Mouse (Mus musculus) stomach, embryonic 16.5 days (tissue): ENCODE results near the gene 1810055G02Rik. TPM values are rescaled to one million over a fixed set of nuclear protein-coding genes. Genes with fewer than 3 reads are reported as not detected.

ENCODE experiments used
- ATAC-seq: fragments of 200-750 bp; cut with Nextera tagmentation; 2 replicates; pipeline ENCODE4 v1.8.0; 2017; ENCODE audit warnings: moderate number of reproducible peaks, moderate TSS enrichment; ENCODE audit not compliant: insufficient read depth, low FRiP score
- H3K27ac ChIP-seq: fragments of 300-500 bp; sonication (generic); 2 replicates; pipeline ENCODE4 v1.5.1; 2014; ENCODE audit warnings: low read length
- H3K27me3 ChIP-seq: fragments of 300-500 bp; sonication (generic); 2 replicates; pipeline ENCODE4 v1.6.1; 2014; ENCODE audit warnings: low read length, control low read depth, mixed read lengths; ENCODE audit not compliant: control insufficient read depth, insufficient read depth
- H3K36me3 ChIP-seq: fragments of 300-500 bp; sonication (generic); 2 replicates; pipeline ENCODE4 v1.6.1; 2014; ENCODE audit warnings: low read length; ENCODE audit not compliant: control insufficient read depth, insufficient read depth
- H3K4me1 ChIP-seq: fragments of 300-500 bp; sonication (generic); 2 replicates; pipeline ENCODE4 v1.6.1; 2014; ENCODE audit warnings: low read length, control low read depth, mixed read lengths; ENCODE audit not compliant: control insufficient read depth, insufficient read depth
- H3K4me2 ChIP-seq: fragments of 300-500 bp; sonication (generic); 2 replicates; pipeline ENCODE4 v1.6.1; 2014; ENCODE audit warnings: low read depth, low read length, mixed read lengths
- H3K4me3 ChIP-seq: fragments of 300-500 bp; sonication (generic); replicated peaks from 2 replicates; pipeline ENCODE4 v1.5.1; 2014; ENCODE audit warnings: mild to moderate bottlenecking, low read length
- H3K9ac ChIP-seq: fragments of 300-500 bp; sonication (generic); 2 replicates; pipeline ENCODE4 v1.6.1; 2014; ENCODE audit warnings: low read length
- H3K9me3 ChIP-seq: fragments of 300-500 bp; sonication (generic); replicated peaks from 2 replicates; pipeline ENCODE4 v1.6.1; 2016; ENCODE audit warnings: low read length, control low read depth; ENCODE audit not compliant: control insufficient read depth
- WGBS: fragments of 180-500 bp; shearing (Covaris S2); extraction: QIAGEN DNeasy Blood & Tissue Kit; methylation state at CpG from one replicate; pipeline ENCODE4 v1.1.7; 2014; 5-methylcytosine and 5-hydroxymethylcytosine counted together
- polyA plus RNA-seq: library from polyadenylated mRNA; unstranded; fragments of >200 nt; fragmentation: Nextera tagmentation; extraction: Ambion mirVana; gene quantifications from 2 replicates; pipeline ENCODE4 v1.2.1, GENCODE M21; 2015

Gene 1810055G02Rik
- polyA plus RNA-seq, 1 experiment from 2014 or later: 37.1 TPM

DNA sequence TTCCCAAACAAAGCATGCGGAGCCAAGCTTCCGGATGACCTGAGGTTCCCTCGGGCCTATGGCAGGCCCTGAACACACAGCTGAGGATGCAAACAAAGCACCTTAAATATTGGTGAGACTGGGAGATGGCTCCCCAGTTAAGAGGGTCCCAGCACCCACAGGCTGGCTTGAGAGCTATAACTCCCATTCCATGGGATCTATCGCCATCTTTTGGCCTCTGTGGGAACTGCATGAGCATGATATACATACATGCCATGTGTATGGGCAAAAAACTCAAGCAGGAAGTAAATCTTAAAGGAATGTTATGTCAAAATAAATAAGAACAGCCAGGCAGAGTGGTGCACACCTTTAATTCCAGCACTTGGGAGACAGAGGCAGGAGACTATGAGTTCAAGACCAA is 15.8 kb downstream of the 1810055G02Rik start:
- Histone ChIP-seq H3K36me3 (no peaks in the 10 kb centered on the region), H3K9me3 (no peaks in the 10 kb centered on the region), H3K27ac (no peak overlapping the region), H3K4me2 (no peak overlapping the region), H3K9ac (no peak overlapping the region), H3K27me3 (no peaks in the 10 kb centered on the region), H3K4me1 (peaks cover 6% of the 10 kb centered on the region), H3K4me3 (no peak overlapping the region)
- ATAC-seq: no peak
- WGBS: 79% methylated on average over 4 of the region's 4 CpGs

DNA sequence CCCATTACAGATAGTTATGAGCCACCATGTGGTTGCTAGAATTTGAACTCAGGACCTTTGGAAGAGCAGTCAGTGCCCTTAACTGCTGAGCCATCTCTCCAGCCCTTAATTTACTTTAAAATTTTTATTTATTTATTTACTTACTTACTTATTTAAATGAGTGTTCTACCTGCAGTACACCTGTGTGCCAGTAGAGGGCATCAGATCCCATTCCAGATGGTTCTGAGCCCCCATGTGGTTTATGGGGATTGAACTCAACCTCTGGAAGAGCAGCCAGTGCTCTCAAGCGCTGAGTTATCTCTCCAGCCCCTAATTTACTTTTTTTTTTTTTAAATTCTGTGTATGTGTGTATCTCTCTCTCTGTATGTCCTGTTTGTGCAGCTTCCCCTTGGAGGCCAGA is 16.7 kb downstream of the 1810055G02Rik start:
- 16% methylated on average over 1 of the region's 1 CpGs for WGBS
- H3K36me3 ChIP-seq: no peaks in the 10 kb centered on the region
- H3K9ac ChIP-seq: no peak overlapping the region
- H3K4me1 ChIP-seq: no peaks in the 10 kb centered on the region
- no peak for ATAC-seq
- no peaks in the 10 kb centered on the region for H3K9me3 ChIP-seq
- H3K4me3 ChIP-seq: no peak overlapping the region
- no peak overlapping the region for H3K4me2 ChIP-seq
- no peaks in the 10 kb centered on the region for H3K27me3 ChIP-seq
- H3K27ac ChIP-seq: no peak overlapping the region

DNA sequence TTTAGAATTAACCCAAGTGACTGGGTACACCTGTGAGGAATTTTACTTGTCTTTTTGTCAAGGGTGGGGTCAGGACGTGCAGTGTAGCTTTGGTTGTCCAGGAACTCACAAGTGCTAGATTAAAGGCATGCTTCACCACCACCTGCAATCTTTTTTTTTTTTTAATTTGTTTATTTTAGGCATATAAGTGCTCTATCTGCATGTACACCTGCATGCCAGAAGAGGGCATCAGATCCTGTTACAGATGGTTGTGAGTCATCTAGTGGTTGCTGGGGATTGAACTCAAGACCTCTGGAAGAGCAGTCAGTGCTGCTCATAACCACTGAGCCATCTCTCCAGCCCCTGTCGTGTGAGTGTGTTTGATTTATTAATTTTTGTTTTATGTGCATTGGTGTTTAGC is 20.8 kb downstream of the 1810055G02Rik start:
- Histone ChIP-seq H3K9ac (no peak overlapping the region), H3K9me3 (no peaks in the 10 kb centered on the region), H3K27me3 (no peaks in the 10 kb centered on the region), H3K4me2 (no peak overlapping the region), H3K4me3 (no peak overlapping the region), H3K36me3 (no peaks in the 10 kb centered on the region), H3K4me1 (no peaks in the 10 kb centered on the region), H3K27ac (no peak overlapping the region)
- ATAC-seq: no peak
- WGBS: 61% methylated on average over 2 of the region's 2 CpGs

DNA sequence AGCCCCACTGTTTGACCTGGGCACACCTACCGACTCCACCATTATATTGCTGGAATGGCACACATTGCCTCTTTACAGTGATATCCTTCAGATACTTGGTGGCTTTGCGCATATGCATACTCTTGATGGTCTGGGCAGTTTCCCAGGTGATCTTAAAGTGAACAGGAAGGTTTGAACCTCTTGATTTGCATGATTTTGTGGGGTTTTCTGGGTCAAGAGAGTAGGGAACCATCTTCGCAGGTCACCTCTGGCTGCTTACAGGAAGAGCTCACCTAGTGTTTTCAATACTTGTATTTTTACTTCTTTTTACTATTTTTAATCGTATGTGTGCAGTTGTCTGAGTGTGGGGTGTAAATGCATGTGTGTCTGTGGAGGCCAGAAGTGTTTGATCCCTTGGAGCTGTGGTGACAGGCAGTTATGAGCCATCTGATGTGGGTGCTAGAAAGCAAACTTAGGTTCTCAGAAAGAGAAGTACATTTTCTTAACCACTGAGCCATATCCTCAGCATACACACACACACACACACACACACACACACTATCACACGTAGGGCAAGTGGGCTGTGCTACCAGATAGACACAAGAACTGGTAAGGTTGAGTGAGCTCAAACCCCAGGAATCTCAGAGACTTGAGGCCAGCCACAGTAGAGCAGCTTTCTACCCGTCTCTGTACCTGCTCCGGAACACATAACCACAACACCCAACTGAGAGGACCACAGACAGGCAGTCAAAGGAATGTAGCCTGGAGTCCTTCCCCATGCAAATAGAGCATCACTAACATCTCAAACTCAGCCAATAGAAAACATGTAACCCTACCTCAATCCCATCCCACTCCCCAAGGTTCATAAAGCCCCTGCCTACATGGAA is 22.9 kb downstream of the 1810055G02Rik start:
- 77% methylated on average over 7 of the region's 7 CpGs for WGBS
- Histone ChIP-seq H3K36me3 (no peaks in the 10 kb centered on the region), H3K27me3 (no peaks in the 10 kb centered on the region), H3K4me2 (no peak overlapping the region), H3K4me1 (no peaks in the 10 kb centered on the region), H3K9ac (no peak overlapping the region), H3K9me3 (no peaks in the 10 kb centered on the region), H3K27ac (no peak overlapping the region), H3K4me3 (no peak overlapping the region)
- ATAC-seq: no peak

DNA sequence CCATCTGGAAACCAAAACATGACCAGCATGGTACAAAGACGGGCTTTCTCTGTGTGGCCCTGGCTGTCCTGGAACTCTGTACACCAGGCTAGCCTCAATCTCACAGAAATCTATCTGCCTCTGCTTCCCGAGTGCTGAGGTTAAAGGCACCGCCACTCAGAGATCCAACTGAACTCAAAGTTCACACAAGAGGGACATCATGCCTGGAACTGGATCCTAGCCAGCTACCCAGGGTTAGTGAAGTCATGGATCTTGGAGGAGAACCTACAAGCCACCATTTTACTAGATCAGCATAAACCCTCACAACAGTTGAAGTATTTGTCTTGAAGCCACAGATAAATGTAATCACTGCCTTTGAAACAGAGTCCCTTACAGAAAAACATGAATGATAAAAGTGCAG is 27.9 kb downstream of the 1810055G02Rik start:
- Histone ChIP-seq H3K4me3 (no peak overlapping the region), H3K27ac (no peak overlapping the region), H3K36me3 (no peaks in the 10 kb centered on the region), H3K4me1 (no peaks in the 10 kb centered on the region), H3K9ac (no peak overlapping the region), H3K27me3 (no peaks in the 10 kb centered on the region), H3K4me2 (no peak overlapping the region), H3K9me3 (no peaks in the 10 kb centered on the region)
- WGBS: 91% methylated on average over 3 of the region's 3 CpGs
- no peak for ATAC-seq

DNA sequence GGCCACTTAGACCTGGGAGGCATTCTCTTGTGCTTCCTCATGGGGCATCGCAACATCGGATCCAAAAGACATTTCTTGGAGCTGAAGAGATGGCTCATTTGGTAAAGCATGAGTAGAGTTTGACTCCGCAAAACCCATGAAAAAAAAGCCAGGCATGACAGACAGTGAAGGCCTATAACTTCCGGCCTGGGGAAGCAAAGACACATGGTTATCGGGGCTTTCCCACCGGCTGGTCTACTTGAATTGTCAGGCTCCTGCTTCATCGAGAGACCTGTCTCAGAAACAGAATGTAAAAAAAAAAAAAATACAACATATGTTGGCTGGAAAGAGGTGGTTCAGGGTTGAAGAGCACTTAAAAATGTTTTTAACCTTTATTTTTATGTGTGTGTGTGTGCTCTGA is 31.6 kb downstream of the 1810055G02Rik start:
- Histone ChIP-seq H3K4me1 (peaks cover 5% of the 10 kb centered on the region; the same call in 1 of the 2 replicates), H3K4me2 (no peak overlapping the region), H3K9ac (no peak overlapping the region), H3K27ac (no peak overlapping the region), H3K4me3 (no peak overlapping the region), H3K36me3 (no peaks in the 10 kb centered on the region), H3K9me3 (no peaks in the 10 kb centered on the region), H3K27me3 (no peaks in the 10 kb centered on the region)
- ATAC-seq: no peak
- WGBS: 90% methylated on average over 7 of the region's 7 CpGs

DNA sequence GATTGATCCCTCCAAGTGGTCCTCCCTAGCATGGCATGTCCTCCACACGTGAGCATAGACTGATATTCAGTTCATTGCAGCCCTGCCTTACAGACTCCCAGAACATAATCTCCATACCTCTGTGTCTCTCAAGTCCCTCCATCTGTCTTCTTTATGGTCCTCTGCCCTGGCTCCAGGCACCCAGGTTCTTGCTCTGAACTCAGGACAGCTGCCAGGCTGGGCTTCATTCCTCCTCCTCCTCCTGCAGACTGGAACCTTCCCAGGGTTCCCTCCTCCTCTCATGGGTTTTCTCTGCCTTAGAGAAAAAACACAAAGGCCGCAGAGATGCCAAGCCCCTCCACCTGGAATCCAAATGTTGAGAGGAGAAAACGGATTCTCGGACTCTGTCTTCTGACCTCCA is 34.6 kb downstream of the 1810055G02Rik start:
- ATAC-seq: no peak
- WGBS: 35% methylated on average over 4 of the region's 4 CpGs
- no peak overlapping the region for H3K4me3 ChIP-seq
- no peak overlapping the region for H3K4me2 ChIP-seq
- no peaks in the 10 kb centered on the region for H3K9me3 ChIP-seq
- H3K27me3 ChIP-seq: no peaks in the 10 kb centered on the region
- H3K36me3 ChIP-seq: no peaks in the 10 kb centered on the region
- H3K27ac ChIP-seq: no peak overlapping the region
- H3K9ac ChIP-seq: no peak overlapping the region
- H3K4me1 ChIP-seq: peaks cover 5% of the 10 kb centered on the region; the same call in 1 of the 2 replicates

DNA sequence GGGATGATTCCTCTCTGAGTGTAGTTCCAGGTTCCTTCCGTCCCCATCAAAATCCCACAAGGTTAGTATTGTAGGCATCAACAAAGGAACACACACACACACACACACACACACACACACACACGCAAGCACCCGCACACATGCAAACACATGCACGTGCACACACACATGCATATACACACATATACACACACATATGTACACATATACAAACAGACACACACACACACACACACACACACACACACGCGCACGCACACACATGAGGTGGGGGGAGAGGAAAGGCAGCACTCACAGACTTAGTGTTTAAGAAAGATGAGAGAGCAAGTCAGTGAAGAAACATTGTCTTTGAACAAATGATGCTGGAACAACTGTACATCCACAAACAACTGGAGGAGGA is 35.3 kb downstream of the 1810055G02Rik start:
- H3K9ac ChIP-seq: no peak overlapping the region
- no peak overlapping the region for H3K4me3 ChIP-seq
- H3K27ac ChIP-seq: no peak overlapping the region
- no peaks in the 10 kb centered on the region for H3K27me3 ChIP-seq
- no peak for ATAC-seq
- peaks cover 5% of the 10 kb centered on the region; the same call in 1 of the 2 replicates for H3K4me1 ChIP-seq
- no peaks in the 10 kb centered on the region for H3K36me3 ChIP-seq
- 79% methylated on average over 7 of the region's 7 CpGs for WGBS
- H3K9me3 ChIP-seq: no peaks in the 10 kb centered on the region
- peak overlapping the region; percentile 76; the same call in 1 of the 2 replicates for H3K4me2 ChIP-seq

DNA sequence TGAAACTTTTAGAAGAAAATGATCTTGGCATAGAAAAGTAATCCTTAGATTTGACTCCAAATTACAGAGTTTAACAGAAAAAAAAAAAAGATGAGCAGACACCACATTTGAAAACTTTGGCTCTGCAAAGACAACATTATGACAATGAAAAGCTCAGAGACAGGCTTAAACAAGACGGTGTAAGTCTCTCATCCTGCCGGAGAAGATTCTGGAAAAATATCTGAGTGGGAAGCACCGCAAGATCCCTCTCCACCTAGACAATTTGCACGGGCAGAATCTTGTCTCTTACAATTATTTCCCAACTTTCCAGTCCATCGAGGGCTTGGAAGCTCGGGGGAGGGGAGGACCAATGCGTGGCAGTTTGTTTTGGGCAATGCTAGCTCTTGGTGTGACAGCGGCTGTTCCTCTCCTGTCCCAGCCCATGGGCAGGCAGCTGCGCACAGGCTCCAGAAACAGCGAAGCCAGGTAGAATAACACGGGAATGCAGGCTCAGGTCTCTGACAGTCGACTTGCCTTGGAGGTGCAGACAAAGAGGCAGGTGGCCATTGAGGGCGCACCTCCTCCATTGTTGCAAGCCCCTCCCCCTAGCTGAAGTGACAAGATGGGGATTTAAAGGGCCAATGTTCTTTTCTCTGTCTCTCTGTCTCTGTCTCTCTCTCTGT is 35.9 kb downstream of the 1810055G02Rik start:
- Histone ChIP-seq H3K27me3 (no peaks in the 10 kb centered on the region), H3K9me3 (no peaks in the 10 kb centered on the region), H3K27ac (peak overlapping the region; percentile 80), H3K4me2 (peak overlapping the region; percentile 76), H3K4me3 (peak overlapping the region; percentile 60), H3K4me1 (peaks cover 5% of the 10 kb centered on the region; the same call in 1 of the 2 replicates), H3K9ac (peak overlapping the region; percentile 77), H3K36me3 (no peaks in the 10 kb centered on the region)
- 2% methylated on average over 13 of the region's 13 CpGs for WGBS
- peak; percentile 44 for ATAC-seq
